Mouse (Mus musculus) fibroblast of lung, adult 2 months (primary cell): ENCODE measurements around the gene Pou2af1.

Source experiments
- DNase-seq: peaks from one replicate; pipeline ENCODE4 v3.0.0-alpha.2; 2011; ENCODE audit warnings: low read depth

The Pou2af1 gene

GRCm38 (mm10) chr9:51225636-51226166 lies 12.2 kb downstream of the Pou2af1 start:
- DNase-seq = no peak

DNA sequence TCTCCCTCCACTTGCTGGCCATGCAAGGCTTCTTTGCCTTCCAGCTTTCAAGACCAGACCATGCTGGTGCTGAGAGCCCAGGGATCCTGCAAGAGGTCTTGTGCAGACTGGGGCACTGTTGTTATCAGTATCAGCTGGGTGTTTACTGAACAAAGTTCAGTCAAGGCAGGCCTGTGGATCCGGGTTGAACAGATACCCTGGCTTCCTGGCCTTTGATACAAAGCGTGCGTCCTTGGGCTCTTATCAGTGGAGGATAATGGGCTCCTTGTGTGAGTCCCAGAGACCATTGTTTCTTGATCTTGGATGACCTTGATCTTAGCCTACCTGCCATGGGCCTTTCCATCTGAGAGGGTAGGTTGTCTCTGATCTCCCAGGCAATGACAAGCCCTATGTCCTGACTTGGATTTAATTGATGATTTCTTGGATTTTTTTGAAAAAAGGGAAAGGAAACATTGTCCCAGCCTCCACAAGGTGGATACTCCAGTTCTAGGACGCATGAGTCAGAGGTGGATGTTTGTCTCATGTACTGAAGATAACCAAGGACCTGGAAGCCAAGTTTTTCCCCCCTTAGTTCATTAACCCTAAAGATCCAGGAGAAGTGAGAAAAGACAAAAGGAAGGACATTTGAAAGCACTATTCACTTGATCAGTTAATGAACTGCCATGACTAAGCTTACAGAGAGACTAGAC lies 17.3 kb downstream of the Pou2af1 start:
- no peak for DNase-seq

- DNase-seq = no peak
These were observed 18.7 kb downstream of the Pou2af1 start for GRCm38 (mm10) chr9:51232163-51232562.

GRCm38 (mm10) chr9:51238741-51239385 lies 25.4 kb downstream of the Pou2af1 start:
- DNase-seq = no peak

GRCm38 (mm10) chr9:51256780-51257502 lies 43.4 kb downstream of the Pou2af1 start:
- no peak for DNase-seq

- DNase-seq = no peak
These were observed 44.9 kb downstream of the Pou2af1 start for GRCm38 (mm10) chr9:51258426-51258825.

GRCm38 (mm10) chr9:51268852-51269251 lies 55.3 kb downstream of the Pou2af1 start:
- no peak for DNase-seq

DNA sequence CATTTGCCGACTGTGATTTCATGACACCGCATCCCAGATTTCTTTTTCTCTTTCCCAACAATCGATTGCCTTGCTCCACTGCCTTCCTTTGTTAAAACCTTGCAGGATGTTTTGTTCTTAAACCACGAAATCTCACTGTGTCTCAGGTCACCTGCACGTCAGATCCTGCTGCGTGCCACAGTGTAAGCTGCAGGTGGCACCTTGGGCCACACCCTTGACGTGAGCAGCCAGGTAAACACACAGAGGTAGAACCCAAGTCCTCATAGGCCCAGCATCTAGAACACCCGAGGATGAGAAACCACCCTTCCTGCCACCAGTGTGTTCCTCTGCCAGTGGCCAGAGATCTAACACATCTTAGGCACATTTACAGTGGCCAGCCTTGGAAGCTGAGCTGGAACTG lies 57.6 kb downstream of the Pou2af1 start:
- DNase-seq = no peak

DNA sequence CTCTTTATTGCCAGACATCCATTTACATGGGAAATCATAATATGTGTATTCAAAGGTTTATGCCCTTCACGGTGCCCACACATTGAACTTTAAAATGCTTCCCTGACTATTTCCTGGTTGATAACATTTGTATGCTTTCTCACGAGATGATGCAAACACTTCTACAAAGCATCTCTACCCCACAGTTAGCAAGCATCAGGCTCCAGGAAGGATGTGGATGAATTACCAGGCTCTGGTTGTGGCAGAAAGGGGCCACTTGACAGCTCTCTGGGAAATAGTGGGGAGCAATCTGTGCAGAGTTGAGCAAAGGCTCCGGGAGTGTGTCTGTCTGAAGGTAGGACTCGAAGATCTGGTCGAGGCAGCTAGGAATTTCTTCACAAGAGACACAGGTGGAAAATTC lies 58.6 kb downstream of the Pou2af1 start:
- DNase-seq = no peak

- DNase-seq = no peak
These were observed 60.2 kb downstream of the Pou2af1 start for GRCm38 (mm10) chr9:51273581-51274154.

- no peak for DNase-seq
These were observed 61.2 kb downstream of the Pou2af1 start for GRCm38 (mm10) chr9:51274678-51275077.

- no peak for DNase-seq
These were observed 64.5 kb downstream of the Pou2af1 start for GRCm38 (mm10) chr9:51277834-51278498.

DNA sequence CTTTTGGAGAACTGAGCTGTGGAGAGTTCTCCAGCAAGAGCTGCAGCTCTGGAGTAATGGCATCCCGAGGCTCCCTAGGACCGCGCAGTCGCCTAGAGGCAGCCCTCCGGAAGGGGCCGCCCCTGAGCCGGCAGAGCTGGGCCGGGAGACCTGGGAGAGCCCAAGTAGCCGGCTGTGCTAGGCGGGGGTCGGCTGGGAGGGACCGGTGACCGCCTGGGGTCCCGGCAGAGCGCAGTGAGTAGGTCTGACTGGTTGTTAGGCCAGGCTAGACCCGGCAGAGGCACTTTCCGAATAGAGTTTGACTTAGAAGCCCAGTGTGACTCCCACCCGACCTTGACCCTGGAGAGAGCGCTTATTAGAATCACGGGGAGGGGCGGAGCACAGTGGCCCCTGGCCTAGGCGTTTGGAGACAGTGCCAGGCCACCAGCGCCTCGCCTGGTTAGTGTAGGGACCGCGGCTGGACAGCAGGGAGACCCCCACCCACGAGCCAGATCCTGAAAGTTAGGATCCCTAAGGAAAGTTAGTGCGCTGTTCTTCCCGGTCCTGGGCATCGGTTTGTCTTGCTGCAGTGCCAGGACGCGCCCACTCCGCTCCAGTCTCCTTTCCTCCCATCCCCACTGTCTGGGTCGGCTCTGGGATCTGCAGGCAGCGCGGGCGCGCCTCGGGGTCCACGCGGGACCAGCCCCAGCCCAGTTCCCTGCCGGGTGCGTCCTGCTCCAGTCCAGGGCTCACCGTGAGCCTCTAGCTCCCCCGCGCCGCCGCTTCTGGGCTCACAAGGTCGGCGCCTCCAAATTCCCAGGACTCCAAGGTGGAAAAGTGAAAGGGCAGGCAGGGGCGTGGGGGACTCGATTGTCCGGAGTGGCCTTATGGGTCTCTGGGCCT lies 65.2 kb downstream of the Pou2af1 start, which contains the start of gene Colca2:
TSS of gene Colca2 (minus strand) at position 70 of the 882 bp plus-strand sequence.
- DNase-seq = peak; percentile 67

DNA sequence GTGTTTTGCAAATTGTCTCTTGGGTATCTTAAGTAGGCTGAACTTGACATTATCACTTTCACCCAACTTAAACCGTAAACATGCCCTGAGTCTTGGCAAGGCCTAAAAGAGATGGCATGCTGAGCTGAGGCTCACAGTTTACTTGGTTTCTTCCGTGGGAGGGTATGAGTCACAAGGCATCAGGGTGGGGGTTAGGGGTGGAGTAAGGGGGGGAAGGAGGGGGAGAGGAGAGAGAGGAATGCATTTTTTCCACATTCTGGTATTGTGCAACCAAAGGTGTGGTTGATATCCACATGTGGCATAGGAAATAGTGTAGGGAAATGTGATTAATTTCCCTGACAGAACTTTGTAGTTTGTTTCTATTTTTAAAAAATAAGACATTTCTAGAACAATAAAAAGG lies 72.6 kb downstream of the Pou2af1 start:
- DNase-seq = peak; percentile 46
